Mouse (Mus musculus) layer of hippocampus, adult 11-12 months (tissue): ENCODE data around the gene Nr2e1.

Experiments used
- DNase-seq: peaks from one replicate; pipeline ENCODE4 v3.0.0; 2022; ENCODE audit warnings: low spot score

Gene Nr2e1

DNA sequence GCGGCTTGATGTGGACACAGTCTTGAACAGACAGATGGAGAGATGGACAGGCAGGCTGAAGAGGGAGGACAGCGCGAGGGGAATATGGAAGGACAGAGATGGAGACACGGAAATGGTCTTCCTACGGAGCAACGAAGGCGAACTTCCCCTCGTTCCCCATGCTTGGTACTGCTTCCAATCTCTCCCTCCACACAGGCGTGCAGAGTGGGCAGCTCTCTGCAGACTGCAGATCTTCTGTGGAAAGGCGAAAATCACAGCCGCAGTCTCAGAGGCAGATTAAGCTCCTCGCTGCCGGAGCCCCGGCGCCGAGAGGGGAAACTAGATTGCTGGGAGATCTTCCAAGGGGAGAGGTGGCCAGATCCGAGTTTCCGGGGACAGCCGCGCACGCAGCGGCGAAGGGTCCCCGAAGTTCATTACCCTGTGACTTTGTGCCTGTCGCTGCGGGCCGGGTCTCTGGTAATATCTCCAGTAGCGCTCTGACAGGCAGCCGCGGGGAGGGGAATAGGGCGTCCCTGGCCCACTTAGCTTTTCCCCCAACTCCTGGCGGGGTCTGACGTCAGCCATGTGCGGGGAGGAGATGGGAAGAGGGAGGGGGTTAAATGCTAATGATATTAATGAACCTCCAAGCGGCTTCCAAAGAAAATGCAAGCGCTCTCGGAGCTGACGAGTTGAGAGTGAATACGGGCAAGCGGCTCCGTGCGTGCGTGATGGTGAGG lies at the start of gene Nr2e1, which contains the start of gene Ostm1:
Nr2e1 (minus strand) TSS at position 476 of the 716 bp plus-strand sequence.
Ostm1 (plus strand) TSS at position 666 of the 716 bp plus-strand sequence.
- peak; percentile 55 for DNase-seq

DNA sequence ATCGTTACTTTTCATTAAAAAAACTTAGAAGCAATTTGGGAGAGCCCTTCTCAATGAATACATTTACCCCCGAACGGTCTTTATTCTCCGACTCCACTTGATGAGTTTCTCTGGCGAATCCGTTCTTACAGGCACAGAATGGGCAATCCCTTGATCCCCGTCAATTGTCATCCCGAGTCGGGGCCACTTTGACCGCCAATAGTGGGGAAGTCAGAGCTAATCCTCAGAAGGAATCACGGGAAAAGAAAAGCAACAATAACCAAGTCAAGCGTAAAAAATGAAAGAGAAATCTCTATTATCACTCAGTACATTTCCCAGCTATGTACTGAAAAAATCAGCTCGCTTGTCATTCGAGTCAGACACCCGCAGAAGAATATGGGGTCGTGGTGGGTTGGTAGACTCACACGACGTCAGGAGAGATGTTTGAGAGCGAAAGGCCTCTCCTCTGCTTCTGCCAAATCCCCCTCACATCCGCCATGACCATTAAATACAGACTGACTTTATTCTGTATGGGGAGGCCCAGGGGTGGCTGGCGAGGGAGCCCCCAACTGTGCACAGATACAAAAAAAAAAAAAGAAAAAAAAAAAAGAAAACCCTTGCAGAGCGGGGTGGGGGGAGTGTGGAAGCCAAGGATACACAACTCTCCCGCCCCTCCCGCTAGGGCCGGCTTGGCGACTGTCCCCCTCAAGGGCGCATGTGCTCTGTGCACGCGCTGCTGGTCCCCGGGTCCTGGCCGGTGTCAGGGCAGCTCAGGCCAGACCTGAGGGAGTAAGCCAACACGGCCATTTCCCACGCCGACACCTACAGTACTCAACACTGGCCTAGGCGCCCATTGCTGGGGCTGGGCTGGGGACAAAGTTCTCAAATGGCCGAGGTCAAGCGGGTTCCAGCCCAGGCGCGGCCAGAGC lies 49.3 kb upstream of the Nr2e1 start:
- no peak for DNase-seq

DNA sequence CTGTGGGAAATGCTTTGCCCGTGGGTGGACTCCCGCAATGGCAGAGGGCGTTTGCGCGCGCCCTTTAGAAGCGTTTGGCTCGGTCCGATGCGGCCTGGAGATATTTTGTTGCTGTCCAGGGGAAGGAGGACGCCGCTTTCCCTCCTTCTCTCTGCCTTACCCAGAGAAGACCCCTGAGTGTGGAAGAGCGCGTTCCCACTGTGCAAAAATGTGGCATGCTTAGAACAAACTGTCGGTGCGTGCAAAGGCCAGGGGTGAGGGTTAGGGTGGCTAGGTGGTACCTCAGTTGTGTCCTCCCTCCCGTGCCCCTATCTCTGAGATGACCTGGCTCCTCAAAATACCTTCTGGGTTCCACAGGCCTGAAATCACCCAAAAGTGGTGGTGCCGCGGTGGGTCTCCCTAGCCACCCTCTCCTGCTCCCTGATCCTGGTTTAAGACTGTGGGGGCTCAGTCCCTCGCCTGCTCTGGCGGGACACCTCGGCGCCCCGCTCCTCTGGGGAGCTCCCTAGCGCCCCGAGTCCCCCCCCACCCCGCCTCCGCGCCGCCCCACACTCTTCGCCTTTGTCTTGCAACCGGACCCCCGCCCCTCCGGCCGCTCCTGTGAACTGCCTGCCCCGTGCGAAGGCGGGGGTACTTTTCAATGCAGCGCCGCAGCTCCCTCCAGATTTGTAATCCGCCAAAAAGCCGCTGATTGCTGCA lies 48.5 kb upstream of the Nr2e1 start:
- DNase-seq, result no peak

DNA sequence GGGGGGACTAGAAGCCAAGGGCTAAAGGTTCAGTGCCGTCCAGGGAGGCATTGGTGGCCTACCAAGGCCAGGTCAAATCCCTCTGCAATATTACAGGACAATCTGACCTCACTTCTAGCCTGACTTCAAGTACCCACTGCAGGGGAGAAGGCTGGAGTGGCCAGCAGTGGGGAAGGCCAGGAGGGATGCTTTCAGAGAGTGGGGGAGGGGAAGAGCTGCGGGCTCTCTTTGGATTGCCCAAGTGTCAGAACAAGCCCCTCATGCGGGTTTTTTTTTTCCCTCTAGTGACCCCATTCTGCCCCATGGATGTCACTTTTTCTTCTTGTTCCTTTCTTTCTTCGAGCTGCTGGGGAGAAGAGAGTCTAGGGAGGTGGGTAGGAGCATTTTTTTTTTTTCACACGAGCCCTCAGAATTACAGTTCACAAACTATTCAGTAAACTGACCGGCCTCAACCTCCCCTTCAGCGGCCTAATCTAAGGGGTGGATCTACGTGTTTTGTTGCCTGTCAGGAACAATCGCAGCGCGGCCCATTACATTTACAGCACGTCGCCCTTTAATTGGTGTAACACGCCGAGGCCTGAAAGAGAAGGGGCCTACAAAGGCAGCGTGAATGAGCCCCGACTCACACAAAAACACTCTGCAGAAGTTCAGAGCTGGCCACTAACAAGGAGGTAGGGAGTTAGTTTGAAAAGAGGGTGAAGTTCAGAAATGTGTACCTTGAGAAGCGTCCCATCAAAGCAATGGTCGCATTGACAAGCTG lies 47.3 kb upstream of the Nr2e1 start:
- DNase-seq, result no peak

DNA sequence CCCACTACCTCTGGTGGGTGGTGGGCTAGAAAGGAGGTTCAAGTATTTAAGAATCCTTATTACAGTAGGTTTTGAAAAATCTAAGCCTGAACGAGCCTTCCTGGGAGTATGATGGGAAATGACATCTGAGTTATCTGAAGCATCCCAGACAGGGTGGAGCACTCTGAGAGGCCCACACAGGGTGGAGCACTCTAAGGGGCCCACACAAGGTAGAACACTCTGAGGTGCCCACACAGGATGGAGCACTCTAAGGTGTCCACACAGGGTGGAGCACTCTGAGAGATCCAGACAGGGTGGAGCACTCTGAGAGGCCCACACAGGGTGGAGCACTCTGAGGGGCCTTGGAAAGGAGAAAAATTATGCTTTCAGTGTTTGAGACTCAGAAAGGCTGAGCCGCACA lies 42.5 kb upstream of the Nr2e1 start:
- no peak for DNase-seq

DNA sequence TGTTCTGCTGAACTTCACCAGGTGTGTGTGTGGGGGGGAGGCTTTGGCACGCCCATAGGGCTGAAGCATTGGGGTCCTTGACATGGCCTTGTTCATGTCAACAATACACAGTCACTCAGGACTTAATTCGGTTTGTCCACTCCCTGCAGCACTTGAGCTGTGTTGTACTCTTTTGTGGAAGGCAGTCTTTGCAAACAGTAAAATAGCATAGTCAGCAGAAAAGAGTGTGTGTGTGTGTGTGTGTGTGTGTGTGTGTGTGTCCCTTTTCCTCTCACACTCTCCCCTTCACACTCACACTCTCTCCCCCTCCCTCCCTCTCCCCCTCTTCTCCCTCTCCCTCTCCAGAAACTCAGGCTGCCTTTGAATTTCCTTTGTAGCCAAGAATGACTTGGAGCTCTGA lies 34.9 kb upstream of the Nr2e1 start:
- DNase-seq, result no peak

DNA sequence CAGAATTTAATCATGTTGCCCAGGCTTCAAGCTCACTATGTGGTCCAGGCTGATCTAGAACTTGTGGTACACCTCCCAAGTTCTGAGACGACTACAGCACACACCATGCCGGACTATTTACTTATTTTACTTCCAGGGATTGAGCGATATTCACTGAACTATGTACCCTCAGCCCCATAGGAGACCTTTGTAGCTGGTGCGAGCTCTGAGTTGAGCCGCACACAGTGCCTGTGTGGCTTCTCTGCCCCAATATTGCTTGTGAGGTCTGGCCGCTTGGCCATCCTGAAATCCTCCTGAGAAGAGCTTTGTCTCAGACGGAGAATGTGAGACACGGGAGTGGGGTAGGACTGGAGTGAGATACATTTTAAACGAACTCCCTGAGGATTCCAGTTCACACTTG lies 31.3 kb upstream of the Nr2e1 start:
- no peak for DNase-seq

DNA sequence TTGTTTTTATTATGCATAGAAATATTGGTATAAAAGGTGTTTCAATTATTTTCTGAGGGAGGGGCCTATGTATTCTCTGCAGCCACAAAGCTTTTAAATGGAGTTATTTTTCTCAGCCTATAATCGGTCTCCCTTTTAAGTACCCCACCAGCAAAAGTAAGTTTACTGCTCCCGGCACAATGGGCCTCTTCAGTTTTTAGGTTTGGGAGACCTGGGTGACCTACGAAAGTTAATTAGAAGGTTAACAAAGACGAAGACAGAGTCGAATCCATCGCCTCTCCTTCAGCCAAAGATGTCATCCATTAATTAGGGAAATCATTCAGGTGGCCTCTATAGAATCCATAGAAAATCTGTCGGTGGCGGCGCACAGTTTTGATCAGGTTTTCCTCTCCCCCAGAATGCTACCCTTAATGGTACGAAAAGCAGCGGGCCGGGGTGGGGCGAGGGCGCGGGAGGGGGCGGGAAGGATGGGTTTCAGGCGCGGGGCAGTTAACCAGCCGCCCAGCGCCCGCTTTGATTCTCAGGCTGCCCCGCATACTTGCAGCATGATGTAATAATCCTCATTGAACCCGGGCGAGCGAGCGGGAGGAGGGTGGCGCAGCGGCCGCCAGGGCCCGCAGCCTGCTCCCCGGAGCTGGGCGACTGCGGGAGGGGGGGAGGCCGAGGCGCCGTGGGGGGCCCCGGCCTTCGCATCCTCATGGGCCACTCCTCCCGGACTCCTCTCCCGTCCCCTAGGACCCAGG lies 30.4 kb upstream of the Nr2e1 start:
- no peak for DNase-seq

DNA sequence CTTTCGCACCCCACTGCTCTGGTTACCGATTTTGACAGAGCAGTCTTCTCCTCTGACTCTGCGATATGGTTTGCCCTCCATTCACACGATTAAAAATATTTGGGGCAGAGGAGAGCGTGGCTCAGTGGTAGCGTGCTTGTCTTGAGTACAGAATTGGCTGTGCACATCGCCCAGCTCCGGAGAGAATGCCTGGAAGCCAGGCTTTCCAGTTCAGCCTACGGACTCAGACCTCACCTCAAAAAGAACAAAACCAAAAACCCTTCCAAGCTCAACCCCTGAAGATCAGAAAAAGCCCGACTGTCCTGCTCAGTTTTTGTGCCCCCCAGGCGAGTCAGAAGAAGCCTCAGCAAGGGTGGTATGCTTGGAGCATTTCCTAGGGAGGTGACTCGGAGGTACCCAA lies 29.6 kb upstream of the Nr2e1 start:
- DNase-seq, result no peak

DNA sequence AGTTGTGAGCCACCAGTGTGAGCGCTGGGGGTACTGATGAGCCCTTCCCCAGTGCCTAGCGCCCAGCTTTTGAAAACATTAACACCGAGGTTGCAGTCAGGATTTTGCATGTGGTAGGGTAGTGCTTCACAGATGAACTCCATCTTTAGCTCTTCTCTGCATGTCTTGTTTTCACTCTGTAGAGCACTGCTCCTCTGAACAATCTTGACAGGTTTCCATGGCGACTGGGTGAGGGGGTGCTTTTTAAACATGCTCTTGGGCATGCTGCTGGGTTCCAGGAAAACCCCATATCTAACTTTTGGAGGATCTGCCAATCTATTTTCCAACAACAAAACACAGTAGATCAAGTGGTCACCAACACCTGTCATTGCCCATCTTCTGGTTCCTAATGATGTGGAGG lies 23.3 kb upstream of the Nr2e1 start:
- DNase-seq, result no peak

DNA sequence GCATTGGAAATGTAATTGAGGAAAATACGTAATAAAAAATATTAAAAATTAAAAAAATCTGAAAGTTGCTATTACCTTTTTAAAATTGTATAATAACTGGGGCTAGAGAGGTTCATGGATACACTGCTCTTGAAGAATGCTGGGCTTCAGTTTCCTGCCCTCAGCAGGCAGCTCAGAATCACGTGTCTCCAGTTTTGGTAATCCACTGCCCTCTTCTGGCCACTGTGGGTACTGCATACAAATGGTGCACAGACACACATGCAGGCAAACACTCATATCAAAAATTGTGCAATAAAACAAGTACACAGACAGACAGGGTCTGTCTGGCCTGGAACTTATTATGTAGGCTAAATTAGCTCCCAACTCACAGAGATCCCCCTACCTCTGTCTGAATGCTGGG lies 21.4 kb upstream of the Nr2e1 start:
- DNase-seq, result no peak

DNA sequence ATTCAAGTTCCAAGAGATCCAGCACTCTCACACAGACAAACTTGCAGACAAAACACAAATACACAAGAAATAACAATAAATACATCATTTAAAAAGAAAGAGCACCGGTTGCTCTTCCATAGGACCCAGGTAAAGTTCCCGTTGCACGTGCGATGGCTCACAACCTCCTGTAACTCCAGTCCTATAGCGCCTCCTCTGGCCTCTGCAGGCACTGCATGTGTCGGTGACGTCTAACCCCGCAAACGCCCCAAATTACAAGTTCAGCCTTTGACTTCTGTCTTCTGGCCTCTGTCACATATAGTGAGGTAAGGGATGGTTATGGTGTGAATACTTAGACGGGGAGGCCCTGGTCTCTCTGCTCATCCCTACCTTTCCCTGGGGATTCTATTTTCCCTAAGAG lies 18.1 kb upstream of the Nr2e1 start:
- DNase-seq, result no peak

DNA sequence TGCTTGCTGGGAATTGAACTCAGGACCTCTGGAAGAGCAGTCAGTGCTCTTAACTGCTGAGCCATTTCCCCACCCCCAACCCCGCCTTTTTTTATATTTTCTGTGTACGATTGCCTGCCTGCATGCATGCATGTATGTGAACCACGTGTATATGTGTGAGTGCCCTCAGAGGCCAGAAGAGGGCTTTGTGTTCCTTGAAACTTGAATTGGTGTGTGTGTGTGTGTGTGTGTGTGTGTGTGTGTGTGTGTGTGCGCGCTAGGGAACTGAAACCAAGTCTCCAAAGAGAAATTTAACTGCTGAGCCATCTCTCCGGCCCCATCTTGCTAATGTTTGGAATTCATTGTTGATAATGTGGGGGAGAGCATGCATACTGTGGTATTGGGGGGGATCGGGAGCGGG lies 15.2 kb upstream of the Nr2e1 start:
- DNase-seq, result no peak

DNA sequence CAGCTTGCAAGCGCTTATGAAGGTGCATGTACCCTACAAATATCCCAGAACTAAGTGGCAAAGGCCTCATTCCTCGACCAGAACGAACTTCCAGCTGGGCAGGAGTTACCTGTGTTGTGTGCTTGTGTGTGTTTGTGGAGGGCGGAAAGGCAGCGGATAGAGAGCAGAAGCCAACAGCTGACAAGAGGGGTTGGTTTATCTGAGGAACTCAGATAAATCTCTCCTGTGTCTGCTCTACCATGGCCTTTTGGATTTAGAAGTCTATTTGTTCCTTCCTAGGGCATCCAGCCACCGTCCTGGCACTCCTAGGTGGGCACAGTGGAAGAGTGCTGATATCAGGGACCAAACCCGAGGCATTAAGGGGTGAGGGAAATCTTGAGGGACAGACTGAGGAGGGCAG lies 9.8 kb upstream of the Nr2e1 start:
- no peak for DNase-seq

DNA sequence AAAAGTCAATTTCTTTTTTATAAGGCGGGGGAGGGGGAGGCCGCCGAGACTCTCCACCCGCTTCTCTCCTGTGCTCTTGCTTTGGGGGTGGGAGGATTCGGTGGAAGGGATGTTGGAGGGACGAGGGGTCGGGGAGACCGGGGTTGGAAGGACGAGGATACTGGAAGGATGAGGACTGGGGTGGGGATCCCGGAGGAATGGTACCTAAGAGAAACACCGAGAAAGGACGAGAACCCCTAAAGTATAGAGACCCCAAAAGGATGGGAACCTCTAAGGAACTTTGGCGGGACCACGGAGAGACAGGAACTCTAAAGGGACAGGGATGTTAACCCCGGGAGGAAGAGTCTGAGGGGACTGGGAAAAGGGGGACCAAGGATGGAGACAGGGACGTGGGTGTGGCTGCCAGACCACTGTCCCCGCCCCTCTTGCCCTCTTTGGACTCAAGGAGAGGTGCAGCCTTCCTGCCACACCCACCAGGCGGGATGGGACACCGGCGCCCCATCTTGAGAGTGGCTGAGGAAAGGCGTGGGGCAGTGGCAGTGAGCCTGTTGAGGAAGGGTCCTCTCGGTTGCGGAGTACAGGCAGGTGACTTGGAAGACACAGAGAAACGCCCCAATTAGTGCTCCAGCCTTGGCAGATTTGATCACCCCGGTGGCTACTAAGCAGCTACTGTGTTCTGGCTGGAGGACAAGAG lies 8.7 kb upstream of the Nr2e1 start:
- no peak for DNase-seq

DNA sequence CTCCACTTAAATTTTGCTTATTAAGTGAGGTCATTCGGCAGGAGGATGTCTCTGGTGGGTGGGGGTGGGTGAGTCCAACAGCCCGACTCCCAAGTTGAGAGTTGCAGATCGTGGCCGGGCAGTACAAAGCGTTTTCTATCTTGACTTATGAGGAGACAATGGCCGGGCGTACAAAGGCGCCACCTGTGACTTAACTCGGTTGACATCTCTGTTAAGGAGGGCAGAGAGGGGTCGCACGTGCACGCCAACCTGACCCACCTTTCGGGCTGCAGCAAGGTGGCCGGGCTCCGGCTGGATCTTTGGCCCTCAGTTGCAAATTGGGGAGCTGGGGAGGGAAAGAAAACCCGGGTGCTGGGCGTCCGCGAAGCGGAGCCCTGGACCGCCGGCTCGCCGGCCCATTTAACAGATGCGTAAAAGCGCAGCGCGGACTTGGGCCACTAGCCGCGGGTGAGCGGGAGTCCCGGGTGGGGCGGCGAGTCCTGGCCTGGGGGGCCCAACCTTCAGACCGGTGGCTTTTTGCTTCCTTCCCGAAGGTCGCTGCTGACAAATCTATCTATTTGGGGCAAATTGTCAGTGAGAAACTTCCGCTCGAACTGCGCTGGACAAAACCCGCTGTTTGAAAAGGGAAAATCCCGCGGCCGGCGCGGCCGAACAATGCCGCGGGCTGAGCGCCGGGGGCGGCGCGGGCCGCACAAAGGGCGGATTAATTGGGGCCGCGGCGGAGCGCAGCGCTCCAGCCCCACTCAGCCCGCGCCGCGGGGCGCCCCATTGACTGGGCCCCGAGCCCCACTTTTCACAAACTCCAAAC lies 8.0 kb upstream of the Nr2e1 start:
- DNase-seq, result no peak

DNA sequence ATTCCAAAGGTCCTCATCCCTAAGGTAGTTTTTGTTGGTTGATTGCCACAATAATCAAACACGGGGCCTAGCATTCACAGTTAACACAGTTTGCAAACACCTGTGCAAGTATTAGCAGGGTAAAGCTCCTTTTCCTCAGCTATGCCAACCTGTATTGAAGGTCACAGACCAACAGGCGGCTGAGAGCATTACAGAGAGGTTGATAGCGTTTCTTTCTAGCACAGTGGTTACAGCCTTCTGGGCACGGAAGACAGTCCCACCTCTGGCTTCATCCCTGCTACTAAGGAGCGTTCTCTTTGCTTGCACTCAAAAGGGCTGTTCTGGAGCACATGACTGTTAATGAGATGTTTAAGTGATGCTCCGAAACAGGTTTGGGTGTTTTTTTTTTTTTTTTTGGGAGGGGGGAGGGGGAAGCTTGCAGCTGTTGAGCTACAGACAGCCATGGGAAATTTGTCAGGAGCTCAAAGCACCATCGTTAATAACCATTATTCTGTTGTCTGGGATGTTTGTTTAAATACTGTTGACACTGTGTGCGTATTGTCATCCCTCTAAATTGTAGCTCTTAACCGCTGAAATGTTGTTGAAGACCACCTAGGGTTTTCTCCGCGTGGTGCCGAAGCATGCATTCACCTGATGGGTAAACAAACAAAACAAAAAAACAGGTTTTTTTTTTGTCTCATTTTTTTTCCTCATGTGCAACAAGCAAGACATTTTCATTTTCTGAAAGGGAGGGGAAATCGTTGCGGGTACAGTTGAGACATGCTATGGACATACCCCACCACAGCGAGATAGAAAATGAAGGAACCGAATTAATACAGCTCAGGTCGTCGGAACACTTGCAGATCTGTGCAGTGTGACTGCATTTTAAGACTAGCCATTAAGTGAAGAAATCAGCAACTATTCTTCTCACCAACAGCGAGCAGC lies 7.1 kb upstream of the Nr2e1 start:
- DNase-seq, result no peak

DNA sequence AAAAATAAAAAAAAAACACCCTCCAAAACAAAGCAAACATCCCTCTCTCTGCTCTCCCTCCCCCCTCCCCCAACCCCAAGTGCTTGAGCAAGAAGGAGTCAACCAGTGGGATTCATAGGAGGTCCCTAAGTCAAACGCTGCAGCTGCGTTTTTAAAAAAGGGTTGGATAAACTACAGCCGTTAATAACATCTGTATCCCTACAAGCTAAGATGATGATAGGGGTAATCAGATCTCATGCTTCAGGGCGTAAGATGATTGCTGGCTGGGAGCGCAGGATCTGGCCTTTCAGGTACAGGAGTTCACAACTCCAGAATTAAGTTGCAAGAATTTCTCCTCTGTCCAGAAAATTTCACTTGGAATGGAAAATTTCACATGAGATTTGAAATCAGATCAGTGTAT lies 6.1 kb upstream of the Nr2e1 start:
- no peak for DNase-seq
